Comparison of ENCODE assay signal across 4 mouse cellular contexts in the genomic region with DNA sequence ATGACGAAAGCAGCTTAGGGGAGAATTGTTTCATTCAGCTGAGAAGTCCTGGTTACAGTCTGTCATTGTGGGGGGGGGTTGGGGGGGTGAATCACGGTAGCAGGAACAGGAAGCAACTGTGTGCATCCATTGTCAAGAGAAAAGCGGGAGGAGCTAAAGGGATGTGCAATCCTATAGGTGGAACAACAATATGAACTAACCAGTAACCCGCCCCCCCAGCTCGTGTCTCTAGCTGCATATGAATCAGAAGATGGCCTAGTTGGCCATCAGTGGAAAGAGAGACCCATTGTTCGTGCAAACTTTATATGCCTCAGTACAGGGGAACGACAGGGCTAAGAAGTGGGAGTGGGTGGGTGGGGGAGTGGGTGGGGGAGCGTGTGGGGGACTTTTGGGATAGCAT.
DNase-seq lines count a peak whose midpoint lies in the region; TF ChIP-seq lines count a peak whose summit lies in the region.
"Not testable (repeated sequence)": the region's sequence is repeated elsewhere in the genome, so short reads cannot be mapped to it uniquely, and the experiment has no call there.

No protein-coding gene starts in this region.

- H3K79me2 ChIP-seq in macrophage (ENCODE audit: inconsistent target), result not testable (repeated sequence)

- TF ChIP-seq CTCF in bone marrow macrophage, adult 2 months (IDR thresholded peaks at IDR 0.05; ENCODE audit: low read depth, low read length), result not testable (repeated sequence)

- peak overlapping the region; percentile 97 for H3K27ac ChIP-seq in bone marrow macrophage, adult 2 months (ENCODE audit: insufficient read depth, low read depth, low read length)
- peak overlapping the region; percentile 88 for H3K27ac ChIP-seq in macrophage

- H3K36me3 ChIP-seq in macrophage (ENCODE audit: inconsistent target), result not testable (repeated sequence)

- H3K4me3 ChIP-seq in bone marrow macrophage, adult 2 months (ENCODE audit: insufficient read depth, low read length); macrophage (ENCODE audit: inconsistent target): not testable (repeated sequence)

- TF ChIP-seq POLR2A in bone marrow macrophage, adult 2 months (IDR thresholded peaks at IDR 0.05; ENCODE audit: borderline replicate concordance, low read depth, low read length), result not testable (repeated sequence)

- DNase-seq in heart, adult 11 months, result peak; percentile 52
- DNase-seq in retina, postnatal 1 day, result peak; percentile 55

- H3K4me1 ChIP-seq in bone marrow macrophage, adult 2 months (ENCODE audit: control insufficient read depth, insufficient read depth, low read length), result peaks cover 46% of the 10 kb centered on the region

- WGBS in macrophage (ENCODE audit: missing documents), result 52% methylated on average over 5 of the region's 8 CpGs
